Mouse (Mus musculus) cerebellum, adult 2 months (tissue): ENCODE data around the gene Ddx19b. TPM values are rescaled to one million over a fixed set of nuclear protein-coding genes. Genes with fewer than 3 reads are reported as not detected.

ENCODE experiments used
- DNase-seq, 2 experiments: peaks; one replicate each; pipeline ENCODE4 v3.0.0; 2021
- H3K27ac ChIP-seq: fragments of 200-500 bp; 2 replicates; pipeline ENCODE4 v1.5.1; 2012; ENCODE audit warnings: low read length, control low read depth, inconsistent platforms; ENCODE audit not compliant: insufficient read depth
- H3K27me3 ChIP-seq: fragments of 200-500 bp; 2 replicates; pipeline ENCODE4 v1.6.1; 2012; ENCODE audit warnings: inconsistent platforms, mild to moderate bottlenecking, low read length, moderate library complexity; ENCODE audit not compliant: control insufficient read depth, insufficient read depth
- H3K4me1 ChIP-seq: fragments of 200-500 bp; 2 replicates; pipeline ENCODE4 v1.6.1; 2011; ENCODE audit warnings: low read length; ENCODE audit not compliant: control insufficient read depth, insufficient read depth
- H3K4me3 ChIP-seq: fragments of 200-500 bp; replicated peaks from 2 replicates; pipeline ENCODE3; 2011; ENCODE audit warnings: mild to moderate bottlenecking, low read depth, low read length, control low read depth; ENCODE audit not compliant: insufficient read depth
- CTCF ChIP-seq: fragments of 200-500 bp; IDR thresholded peaks from 2 replicates; pipeline ENCODE4 v1.5.1; 2011; ENCODE audit warnings: low read depth, mild to moderate bottlenecking, control low read depth, low read length, moderate library complexity, borderline replicate concordance; ENCODE audit not compliant: insufficient read depth
- POLR2A ChIP-seq: fragments of 200-500 bp; IDR thresholded peaks from 2 replicates; pipeline ENCODE4 v1.6.1; 2011; ENCODE audit warnings: low read length, control low read depth, borderline replicate concordance; ENCODE audit not compliant: insufficient read depth
- WGBS: fragments of 180-500 bp; shearing (Covaris S2); methylation state at CpG from one replicate; pipeline ENCODE4 v1.1.7; 2018; 5-methylcytosine and 5-hydroxymethylcytosine counted together
- polyA plus RNA-seq: library from polyadenylated mRNA; depleted of rRNA; stranded (reverse); fragments of >200 nt; gene quantifications from 2 replicates; pipeline ENCODE4 v1.2.3, GENCODE M21; 2012

Gene Ddx19b
- polyA plus RNA-seq, 1 experiment, result 13.6 TPM

GRCm38 (mm10) chr8:111053827-111054518 is 22.4 kb upstream of the Ddx19b start:
- Histone ChIP-seq H3K27ac (no peak overlapping the region), H3K4me3 (no peak overlapping the region), H3K27me3 (no peaks in the 10 kb centered on the region), H3K4me1 (no peaks in the 10 kb centered on the region)
- no peak for TF ChIP-seq POLR2A
- TF ChIP-seq CTCF, result no peak
- WGBS, result 61% methylated on average over 12 of the region's 12 CpGs
- no peak for DNase-seq

DNA sequence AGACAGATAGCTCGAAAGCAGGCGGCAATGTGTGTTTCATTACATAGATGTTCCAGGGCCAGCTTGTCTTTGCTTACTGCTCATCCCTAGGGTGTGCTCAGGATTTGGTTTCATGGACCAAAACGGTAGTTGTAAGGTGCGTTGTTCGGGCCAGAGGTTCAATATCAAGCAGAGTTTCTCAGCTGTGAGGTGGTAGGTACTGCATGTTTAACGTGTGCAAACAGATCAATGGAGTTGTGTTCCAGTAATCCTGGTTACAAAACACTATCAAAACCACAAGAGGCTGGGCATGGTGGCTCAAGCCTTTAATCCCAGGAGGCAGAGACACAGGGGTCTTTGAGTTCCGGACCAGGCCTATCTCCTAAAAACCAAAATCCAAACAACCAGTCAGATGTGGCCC is 17.6 kb upstream of the Ddx19b start:
- 95% methylated on average over 7 of the region's 7 CpGs for WGBS
- Histone ChIP-seq H3K27me3 (no peaks in the 10 kb centered on the region), H3K27ac (no peak overlapping the region), H3K4me3 (no peak overlapping the region), H3K4me1 (no peaks in the 10 kb centered on the region)
- no peak for TF ChIP-seq CTCF
- TF ChIP-seq POLR2A, result no peak
- no peak for DNase-seq

DNA sequence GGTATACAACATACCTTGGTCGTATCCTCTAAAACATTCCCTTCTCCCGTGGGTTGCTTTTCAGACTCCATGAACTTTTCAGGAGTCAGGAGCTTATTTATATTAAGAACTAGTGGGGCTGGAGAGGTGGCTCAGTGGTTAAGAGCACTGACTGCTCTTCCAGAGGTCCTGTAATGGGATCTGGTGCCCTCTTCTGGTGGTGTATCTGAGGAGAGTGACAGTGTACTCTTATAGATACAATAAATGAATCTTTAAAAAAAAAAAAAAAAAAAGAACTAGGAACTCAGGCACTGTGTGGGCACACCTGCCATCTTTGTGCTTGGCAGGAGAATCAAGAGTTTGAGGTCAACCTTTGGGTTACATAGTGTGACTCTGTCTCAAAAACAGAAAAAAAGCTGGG is 17.1 kb upstream of the Ddx19b start:
- no peaks in the 10 kb centered on the region for H3K4me1 ChIP-seq
- WGBS, result 92% methylated on average over 2 of the region's 2 CpGs
- TF ChIP-seq CTCF, result no peak
- TF ChIP-seq POLR2A, result no peak
- no peaks in the 10 kb centered on the region for H3K27me3 ChIP-seq
- no peak overlapping the region for H3K4me3 ChIP-seq
- DNase-seq, result no peak
- no peak overlapping the region for H3K27ac ChIP-seq

GRCm38 (mm10) chr8:111044003-111044734 is 12.6 kb upstream of the Ddx19b start:
- 31% methylated on average over 2 of the region's 2 CpGs for WGBS
- Histone ChIP-seq H3K27me3 (no peaks in the 10 kb centered on the region), H3K4me3 (no peak overlapping the region), H3K27ac (no peak overlapping the region), H3K4me1 (no peaks in the 10 kb centered on the region)
- TF ChIP-seq CTCF (peak; percentile 21; the same call in 1 of the 2 replicates), POLR2A (no peak)
- DNase-seq, result no peak

- Histone ChIP-seq H3K27me3 (no peaks in the 10 kb centered on the region), H3K4me3 (no peak overlapping the region), H3K4me1 (no peaks in the 10 kb centered on the region), H3K27ac (no peak overlapping the region)
- no peak for DNase-seq
- 93% methylated on average over 19 of the region's 19 CpGs for WGBS
- no peak for TF ChIP-seq CTCF
- no peak for TF ChIP-seq POLR2A
These were observed 11.0 kb upstream of the Ddx19b start for GRCm38 (mm10) chr8:111042546-111042945.

- no peak for TF ChIP-seq CTCF
- no peak for TF ChIP-seq POLR2A
- no peak for DNase-seq
- Histone ChIP-seq H3K4me1 (peaks cover 3% of the 10 kb centered on the region; the same call in 1 of the 2 replicates), H3K4me3 (no peak overlapping the region), H3K27ac (no peak overlapping the region), H3K27me3 (no peaks in the 10 kb centered on the region)
- 93% methylated on average over 15 of the region's 15 CpGs for WGBS
These were observed 5.0 kb upstream of the Ddx19b start for GRCm38 (mm10) chr8:111036591-111036990.

- no peak for DNase-seq
- WGBS, result 15% methylated on average over 12 of the region's 12 CpGs
- H3K27me3 ChIP-seq, result no peaks in the 10 kb centered on the region
- TF ChIP-seq POLR2A, result no peak
- TF ChIP-seq CTCF, result no peak
- H3K4me1 ChIP-seq, result peaks cover 3% of the 10 kb centered on the region; the same call in 1 of the 2 replicates
- peak overlapping the region; percentile 72; the same call in 1 of the 2 replicates for H3K27ac ChIP-seq
- H3K4me3 ChIP-seq, result peak overlapping the region; percentile 94
These were observed 2.7 kb upstream of the Ddx19b start for GRCm38 (mm10) chr8:111034276-111034675.

DNA sequence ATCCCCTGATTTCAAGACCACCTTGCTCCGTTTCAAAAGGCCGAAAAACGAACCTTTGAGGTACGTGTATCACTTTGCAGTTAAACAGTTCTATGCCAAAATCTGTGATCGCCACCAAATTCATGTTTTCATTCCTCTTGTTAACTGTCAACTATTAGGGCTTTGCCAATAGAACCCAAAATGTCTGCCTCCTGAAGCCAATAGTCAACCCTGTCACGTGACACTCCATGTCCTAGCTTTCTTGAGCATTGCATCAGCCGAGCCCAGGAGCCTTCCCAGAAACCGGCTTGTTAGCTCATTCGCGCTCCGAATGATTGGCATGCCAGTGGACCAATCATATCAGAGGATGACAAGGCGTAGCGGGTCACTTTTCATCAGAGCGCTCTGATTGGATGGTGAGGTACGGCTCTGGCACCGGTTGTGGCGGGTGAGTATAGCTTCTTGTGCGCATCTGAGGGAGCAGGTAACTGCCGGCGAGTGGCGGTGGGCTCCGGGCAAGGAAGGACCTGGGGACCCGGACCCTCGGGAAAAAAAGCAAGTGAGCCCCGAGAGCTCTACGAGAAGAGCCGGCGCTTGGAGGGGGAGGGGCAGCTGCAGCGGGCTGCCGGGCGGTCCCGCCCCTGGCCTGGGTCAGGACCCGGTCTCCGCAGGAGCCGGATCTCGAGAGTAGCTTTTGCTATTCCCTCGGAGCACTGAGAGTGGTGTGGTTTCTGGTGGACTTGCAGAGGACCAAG is 2.1 kb upstream of the Ddx19b start:
- Histone ChIP-seq H3K27me3 (no peaks in the 10 kb centered on the region), H3K4me1 (peaks cover 3% of the 10 kb centered on the region; the same call in 1 of the 2 replicates), H3K27ac (peak overlapping the region; percentile 72), H3K4me3 (peak overlapping the region; percentile 94)
- WGBS, result 7% methylated on average over 37 of the region's 37 CpGs
- DNase-seq, result peak; percentile 97 to 100
- TF ChIP-seq CTCF (no peak), POLR2A (peak; percentile 60; the same call in 1 of the 2 replicates)
